Mouse (Mus musculus) midbrain, embryonic 14.5 days (tissue): Measurements from ENCODE around the gene Slc31a1. TPM values are rescaled to one million over a fixed set of nuclear protein-coding genes. Genes with fewer than 3 reads are reported as not detected.

Experiments used
- ATAC-seq: fragments of 200-750 bp; cut with Nextera tagmentation; 2 replicates; pipeline ENCODE4 v1.8.0; 2017; ENCODE audit warnings: moderate number of reproducible peaks, moderate library complexity; ENCODE audit not compliant: low FRiP score, low TSS enrichment
- DNase-seq: peaks from one replicate; pipeline ENCODE4 v3.0.0-alpha.2; 2015
- H3K27ac ChIP-seq: fragments of 300-500 bp; sonication (generic); replicated peaks from 2 replicates; pipeline ENCODE4 v1.5.1; 2014; ENCODE audit warnings: mild to moderate bottlenecking, low read depth, low read length, moderate library complexity
- H3K27me3 ChIP-seq: fragments of 300-500 bp; sonication (generic); 2 replicates; pipeline ENCODE4 v1.6.1; 2014; ENCODE audit warnings: low read length, control low read depth, mixed read lengths; ENCODE audit not compliant: control insufficient read depth, insufficient read depth
- H3K36me3 ChIP-seq: fragments of 300-500 bp; sonication (generic); 2 replicates; pipeline ENCODE4 v1.6.1; 2014; ENCODE audit warnings: low read length, control low read depth; ENCODE audit not compliant: control insufficient read depth, insufficient read depth
- H3K4me1 ChIP-seq: fragments of 300-500 bp; sonication (generic); 2 replicates; pipeline ENCODE4 v1.6.1; 2014; ENCODE audit warnings: mild to moderate bottlenecking, antibody characterized with exemption, low read length, control low read depth; ENCODE audit not compliant: control insufficient read depth, insufficient read depth
- H3K4me2 ChIP-seq: fragments of 300-500 bp; sonication (generic); 2 replicates; pipeline ENCODE4 v1.6.1; 2014; ENCODE audit warnings: mild to moderate bottlenecking, low read length, moderate library complexity
- H3K4me3 ChIP-seq: fragments of 300-500 bp; sonication (generic); replicated peaks from 2 replicates; pipeline ENCODE4 v1.5.1; 2014; ENCODE audit warnings: low read depth, low read length
- H3K9ac ChIP-seq: fragments of 300-500 bp; sonication (generic); replicated peaks from 2 replicates; pipeline ENCODE4 v1.6.1; 2014; ENCODE audit warnings: mild to moderate bottlenecking, low read length, moderate library complexity
- H3K9me3 ChIP-seq: fragments of 300-500 bp; sonication (generic); 2 replicates; pipeline ENCODE4 v1.6.1; 2016; ENCODE audit warnings: low read length, control low read depth, mixed read lengths; ENCODE audit not compliant: control insufficient read depth
- WGBS: fragments of 180-500 bp; shearing (Covaris S2); extraction: QIAGEN DNeasy Blood & Tissue Kit; methylation state at CpG from one replicate; pipeline ENCODE4 v1.1.7; 2014; 5-methylcytosine and 5-hydroxymethylcytosine counted together
- polyA plus RNA-seq: library from polyadenylated mRNA; unstranded; fragments of >200 nt; fragmentation: Nextera tagmentation; extraction: Ambion mirVana; gene quantifications from 2 replicates; pipeline ENCODE4 v1.2.1, GENCODE M21; 2014

Slc31a1 gene
- polyA plus RNA-seq = 24.8 and 38.1 TPM in 2 replicates

DNA sequence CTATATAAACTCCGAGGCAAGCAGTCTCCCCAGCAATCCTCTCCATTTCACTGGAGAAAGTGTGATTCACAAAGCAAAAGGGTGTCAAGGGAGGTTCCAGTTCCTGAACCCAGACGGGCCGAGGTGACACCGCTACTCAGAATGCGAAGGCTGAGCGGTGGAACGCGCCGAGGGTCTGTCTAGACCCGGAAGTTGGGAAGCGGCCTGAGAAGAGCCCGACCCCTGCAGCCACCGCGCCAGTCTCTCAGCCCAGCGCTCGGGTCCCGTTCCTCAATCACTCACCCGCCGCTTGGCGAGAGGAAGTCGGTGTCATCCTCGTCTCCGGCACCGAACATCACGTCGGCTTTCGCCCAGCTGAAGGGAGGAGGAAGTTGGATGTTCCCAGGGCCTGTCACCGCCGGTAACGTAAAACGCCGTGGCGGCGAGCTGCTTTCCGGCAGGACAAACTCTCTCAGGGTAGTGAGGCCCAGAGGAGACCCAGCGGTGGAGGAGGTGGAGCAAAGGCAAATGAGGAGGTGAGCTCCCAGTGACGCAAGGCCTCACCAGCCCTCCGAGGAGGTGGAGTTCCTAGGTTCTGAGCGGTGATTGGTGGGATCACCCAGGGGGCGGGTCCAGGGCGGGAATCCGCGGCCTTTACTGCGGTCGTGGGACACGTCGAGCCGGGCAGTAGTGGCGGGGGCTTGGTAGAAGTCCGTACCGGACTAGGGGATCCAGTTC is at the start of gene Slc31a1, which contains the start of gene Fkbp15:
Gene Slc31a1, plus strand, starts transcription at position 640 of the 717 bp plus-strand sequence.
Gene Fkbp15, minus strand, starts transcription at position 461 of the 717 bp plus-strand sequence.
- WGBS = under 1% methylated on average over 51 of the region's 51 CpGs

GRCm38 (mm10) chr4:62312821-62313220 is 47.7 kb upstream of the Slc31a1 start:
- 96% methylated on average over 2 of the region's 2 CpGs for WGBS
- Histone ChIP-seq H3K9ac (no peak overlapping the region), H3K4me3 (no peak overlapping the region), H3K27me3 (no peaks in the 10 kb centered on the region), H3K27ac (no peak overlapping the region), H3K4me2 (no peak overlapping the region), H3K9me3 (no peaks in the 10 kb centered on the region), H3K4me1 (no peaks in the 10 kb centered on the region), H3K36me3 (peaks cover 31% of the 10 kb centered on the region)
- DNase-seq = no peak
- ATAC-seq = no peak

More for the DNA sequence above, at the start of gene Slc31a1, which contains the start of gene Fkbp15:
- H3K9me3 ChIP-seq = no peaks in the 10 kb centered on the region
- no peaks in the 10 kb centered on the region for H3K27me3 ChIP-seq
- peak within 1 kb of the TSS; percentile 69 for H3K4me2 ChIP-seq
- H3K9ac ChIP-seq = peak within 1 kb of the TSS; percentile 67
- H3K27ac ChIP-seq = peak within 1 kb of the TSS; percentile 82
- H3K4me3 ChIP-seq = peak within 1 kb of the TSS; percentile 78
- 0 out of 2 replicates have a peak, but pooled peaks cover under 1% of the 10 kb centered on the region for H3K36me3 ChIP-seq
- H3K4me1 ChIP-seq = peaks cover 17% of the 10 kb centered on the region
- peak; percentile 100 for ATAC-seq
- DNase-seq = peak; percentile 98

- DNase-seq (no peak), ATAC-seq (no peak)
- Histone ChIP-seq H3K9ac (no peak overlapping the region), H3K4me2 (no peak overlapping the region), H3K9me3 (no peaks in the 10 kb centered on the region), H3K4me1 (no peaks in the 10 kb centered on the region), H3K27me3 (no peaks in the 10 kb centered on the region), H3K27ac (no peak overlapping the region), H3K36me3 (peaks cover 36% of the 10 kb centered on the region), H3K4me3 (no peak overlapping the region)
- WGBS = 91% methylated on average over 9 of the region's 9 CpGs
These were observed 46.8 kb upstream of the Slc31a1 start for GRCm38 (mm10) chr4:62313641-62314211.

DNA sequence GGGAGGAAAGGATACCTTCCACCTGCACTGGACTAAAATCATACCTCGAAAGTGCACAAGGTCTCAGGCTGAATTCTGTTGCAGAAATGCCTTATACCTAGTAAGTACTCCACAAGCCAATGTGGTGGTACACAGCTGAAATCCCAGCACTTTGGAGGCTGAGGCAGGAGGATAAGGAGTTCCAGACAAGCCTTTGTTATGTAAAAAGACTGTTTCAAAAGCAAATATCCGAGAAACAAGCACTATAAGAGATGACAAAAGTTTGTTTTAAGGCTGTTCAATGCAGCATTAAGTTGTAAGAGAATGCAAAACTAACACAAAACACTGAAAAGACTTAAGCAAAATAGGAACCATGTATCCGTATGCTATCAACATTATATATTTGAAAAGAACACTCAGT is 46.0 kb upstream of the Slc31a1 start:
- H3K27me3 ChIP-seq = no peaks in the 10 kb centered on the region
- no peaks in the 10 kb centered on the region for H3K9me3 ChIP-seq
- peaks cover 43% of the 10 kb centered on the region for H3K36me3 ChIP-seq
- no peak overlapping the region for H3K4me2 ChIP-seq
- no peak for ATAC-seq
- no peak for DNase-seq
- WGBS = 77% methylated on average over 3 of the region's 3 CpGs
- H3K4me3 ChIP-seq = no peak overlapping the region
- H3K9ac ChIP-seq = no peak overlapping the region
- no peak overlapping the region for H3K27ac ChIP-seq
- H3K4me1 ChIP-seq = no peaks in the 10 kb centered on the region

- no peak for ATAC-seq
- peaks cover 56% of the 10 kb centered on the region for H3K36me3 ChIP-seq
- no peaks in the 10 kb centered on the region for H3K9me3 ChIP-seq
- H3K27ac ChIP-seq = no peak overlapping the region
- H3K4me1 ChIP-seq = no peaks in the 10 kb centered on the region
- no peaks in the 10 kb centered on the region for H3K27me3 ChIP-seq
- no peak overlapping the region for H3K9ac ChIP-seq
- no peak overlapping the region for H3K4me2 ChIP-seq
- 94% methylated on average over 2 of the region's 2 CpGs for WGBS
- DNase-seq = no peak
- H3K4me3 ChIP-seq = no peak overlapping the region
These were observed 44.1 kb upstream of the Slc31a1 start for GRCm38 (mm10) chr4:62316456-62316855.

DNA sequence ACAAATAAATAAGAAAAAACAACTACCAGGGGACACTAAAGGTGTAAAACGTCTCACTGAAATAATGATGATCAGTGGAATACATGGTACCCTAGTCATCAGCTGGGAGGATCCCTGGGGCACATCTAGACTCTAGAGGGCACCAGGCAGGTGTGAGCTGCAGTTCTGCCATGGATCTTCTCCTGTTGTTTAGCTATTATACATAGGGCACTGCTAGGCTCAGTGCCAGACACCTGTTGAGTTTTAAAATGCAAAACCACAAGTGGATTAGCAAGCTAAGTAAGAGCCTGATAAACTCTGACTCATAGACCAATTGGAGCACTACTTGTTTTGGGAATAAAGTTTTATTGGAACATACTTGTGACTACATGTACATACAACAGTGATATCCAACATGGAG is 42.2 kb upstream of the Slc31a1 start:
- Histone ChIP-seq H3K27me3 (no peaks in the 10 kb centered on the region), H3K4me2 (no peak overlapping the region), H3K9me3 (no peaks in the 10 kb centered on the region), H3K4me1 (no peaks in the 10 kb centered on the region), H3K4me3 (no peak overlapping the region), H3K9ac (no peak overlapping the region), H3K36me3 (peaks cover 65% of the 10 kb centered on the region), H3K27ac (no peak overlapping the region)
- WGBS = 82% methylated on average over 1 of the region's 1 CpGs
- DNase-seq (no peak), ATAC-seq (no peak)

GRCm38 (mm10) chr4:62322684-62323083 is 37.8 kb upstream of the Slc31a1 start:
- WGBS = 93% methylated on average over 3 of the region's 3 CpGs
- Histone ChIP-seq H3K4me1 (no peaks in the 10 kb centered on the region), H3K27me3 (no peaks in the 10 kb centered on the region), H3K4me3 (no peak overlapping the region), H3K9me3 (no peaks in the 10 kb centered on the region), H3K4me2 (no peak overlapping the region), H3K27ac (no peak overlapping the region), H3K36me3 (peaks cover 87% of the 10 kb centered on the region), H3K9ac (no peak overlapping the region)
- no peak for DNase-seq
- no peak for ATAC-seq

GRCm38 (mm10) chr4:62326111-62326510 is 34.4 kb upstream of the Slc31a1 start:
- no peak for DNase-seq
- Histone ChIP-seq H3K4me2 (no peak overlapping the region), H3K9me3 (no peaks in the 10 kb centered on the region), H3K4me1 (no peaks in the 10 kb centered on the region), H3K36me3 (peaks cover 77% of the 10 kb centered on the region), H3K9ac (no peak overlapping the region), H3K27me3 (no peaks in the 10 kb centered on the region), H3K4me3 (no peak overlapping the region), H3K27ac (no peak overlapping the region)
- no peak for ATAC-seq
